Mouse (Mus musculus): Measurements from ENCODE around the gene Hyls1. TPM values are rescaled to one million over a fixed set of nuclear protein-coding genes. Genes with fewer than 3 reads are reported as not detected.

Gene Hyls1
- polyA plus RNA-seq, 1 experiment from 2014 or later = 32.3 TPM

- Histone ChIP-seq H3K4me2 (ENCODE audit: low read depth, low read length) (no peak overlapping the region), H3K9ac (replicated peaks; ENCODE audit: low read length) (no peak overlapping the region), H3K36me3 (replicated peaks; ENCODE audit: control insufficient read depth, insufficient read depth, low read depth, low read length) (no peaks in the 10 kb centered on the region), H3K9me3 (replicated peaks; ENCODE audit: control insufficient read depth, low read length) (no peaks in the 10 kb centered on the region), H3K27ac (replicated peaks; ENCODE audit: low read depth, low read length) (no peak overlapping the region), H3K27me3 (ENCODE audit: control insufficient read depth, insufficient read depth, low read length) (no peaks in the 10 kb centered on the region), H3K4me1 (ENCODE audit: control insufficient read depth, insufficient read depth, low read length) (no peaks in the 10 kb centered on the region), H3K4me3 (ENCODE audit: low read depth, low read length) (no peak overlapping the region)
- no peak for DNase-seq (ENCODE audit: low spot score)
- 89% methylated on average over 4 of the region's 4 CpGs for WGBS
- no peak for ATAC-seq (replicated peaks; ENCODE audit: insufficient number of reproducible peaks, low FRiP score, low TSS enrichment, low read depth)
Observed at GRCm38 (mm10) chr9:35513900-35514299, 56.3 kb downstream of the Hyls1 start.

Other genes with a start within 250 kb of the Hyls1 start
- gene Cdon, start 149.3 kb downstream of the Hyls1 start, polyA plus RNA-seq (2014; fragmentation: Nextera tagmentation; extraction: Ambion mirVana) = 7.5 and 9.4 TPM in 2 replicates
- not detected in 2 replicates for gene Gm1113, start 52.1 kb downstream of the Hyls1 start, polyA plus RNA-seq (2014; fragmentation: Nextera tagmentation; extraction: Ambion mirVana)
- 6.6 and 6.7 TPM in 2 replicates for gene Ddx25, start 11.9 kb downstream of the Hyls1 start, polyA plus RNA-seq (2014; fragmentation: Nextera tagmentation; extraction: Ambion mirVana)
- gene Pus3, start 11.8 kb downstream of the Hyls1 start, polyA plus RNA-seq (2014; fragmentation: Nextera tagmentation; extraction: Ambion mirVana) = 26.3 and 28.5 TPM in 2 replicates
- 0.49 and 0.74 TPM in 2 replicates for gene Pate2, start 114 bp downstream of the Hyls1 start, polyA plus RNA-seq (2014; fragmentation: Nextera tagmentation; extraction: Ambion mirVana)
- not detected in 2 replicates for gene Pate4, start 41.5 kb upstream of the Hyls1 start, polyA plus RNA-seq (2014; fragmentation: Nextera tagmentation; extraction: Ambion mirVana)
- not detected in 2 replicates for gene Pate3, start 77.8 kb upstream of the Hyls1 start, polyA plus RNA-seq (2014; fragmentation: Nextera tagmentation; extraction: Ambion mirVana)
- not detected in 2 replicates for gene Pate1, start 117.0 kb upstream of the Hyls1 start, polyA plus RNA-seq (2014; fragmentation: Nextera tagmentation; extraction: Ambion mirVana)
- gene Gm17677, start 170.7 kb upstream of the Hyls1 start, polyA plus RNA-seq (2014; fragmentation: Nextera tagmentation; extraction: Ambion mirVana) = not detected in 2 replicates
- not detected in 2 replicates for gene Gm17727, start 207.7 kb upstream of the Hyls1 start, polyA plus RNA-seq (2014; fragmentation: Nextera tagmentation; extraction: Ambion mirVana)
- gene Gm27235, start 219.7 kb upstream of the Hyls1 start, polyA plus RNA-seq (2014; fragmentation: Nextera tagmentation; extraction: Ambion mirVana) = not detected in 2 replicates
- not detected in 2 replicates for gene D730048I06Rik, start 219.7 kb upstream of the Hyls1 start, polyA plus RNA-seq (2014; fragmentation: Nextera tagmentation; extraction: Ambion mirVana)